Mouse (Mus musculus) layer of hippocampus, postnatal 14 days (tissue): ENCODE data around the gene Tyro3. TPM values are rescaled to one million over a fixed set of nuclear protein-coding genes. Genes with fewer than 3 reads are reported as not detected.

Source experiments
- DNase-seq, 2 experiments: peaks; one replicate each; pipeline ENCODE4 v3.0.0; 2021 to 2022; ENCODE audit warnings: low spot score in 2 of 2, mixed read lengths in 1 of 2
- long read RNA-seq, 2 experiments: library from polyadenylated mRNA; stranded (forward); transcript quantifications; one replicate each; pipeline ENCODE4 v2.0.0; 2021
- total RNA-seq, 2 experiments: library from RNA; stranded (reverse); gene quantifications; 2 replicates each; pipeline ENCODE4 v1.2.3; 2021

The Tyro3 gene
- 10 to 100 TPM; 61.3 to 62.1 TPM for total RNA-seq
- long read RNA-seq, experiment 1, transcript Tyro3-201 (19 exons, 3,989 nt) = major isoform, 40 of 60 reads
- long read RNA-seq, experiment 1, partial matches to known transcripts = 15 of 60 reads
- long read RNA-seq, experiment 1, other reads (novel, unspliced or antisense) = 5 of 60 reads
- long read RNA-seq, experiment 2, transcript Tyro3-201 (19 exons, 3,989 nt) = major isoform, 41 of 59 reads
- long read RNA-seq, experiment 2, partial matches to known transcripts = 14 of 59 reads
- long read RNA-seq, experiment 2, other reads (novel, unspliced or antisense) = 4 of 59 reads

DNA sequence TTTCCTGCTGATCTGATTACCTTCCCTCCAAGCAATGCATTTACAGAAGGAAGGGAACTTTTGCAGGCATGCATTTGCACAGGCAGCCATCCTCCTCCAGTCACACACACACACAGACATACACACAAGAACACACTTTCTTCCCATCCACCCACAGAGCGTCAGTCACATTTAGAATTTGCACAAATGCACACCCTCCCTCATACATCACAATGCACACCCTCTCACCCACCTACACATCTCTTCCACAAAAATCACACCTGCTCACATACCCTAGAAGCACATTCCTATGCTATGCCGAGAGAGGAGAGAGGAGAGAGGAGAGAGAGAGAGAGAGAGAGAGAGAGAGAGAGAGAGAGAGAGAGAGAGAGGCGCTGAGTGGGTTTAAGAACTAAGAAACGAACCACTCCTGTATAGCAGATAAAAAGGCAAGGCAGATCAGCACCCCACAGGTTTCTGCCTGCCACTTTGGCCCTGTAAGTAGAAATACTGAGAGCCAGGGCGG lies at the start of gene Tyro3:
Gene Tyro3, plus strand, starts transcription at position 455 of the 505 bp plus-strand sequence.
- no peak for DNase-seq

- DNase-seq = no peak
Observed at GRCm38 (mm10) chr2:119749260-119749659, 48.3 kb upstream of the Tyro3 start.

DNA sequence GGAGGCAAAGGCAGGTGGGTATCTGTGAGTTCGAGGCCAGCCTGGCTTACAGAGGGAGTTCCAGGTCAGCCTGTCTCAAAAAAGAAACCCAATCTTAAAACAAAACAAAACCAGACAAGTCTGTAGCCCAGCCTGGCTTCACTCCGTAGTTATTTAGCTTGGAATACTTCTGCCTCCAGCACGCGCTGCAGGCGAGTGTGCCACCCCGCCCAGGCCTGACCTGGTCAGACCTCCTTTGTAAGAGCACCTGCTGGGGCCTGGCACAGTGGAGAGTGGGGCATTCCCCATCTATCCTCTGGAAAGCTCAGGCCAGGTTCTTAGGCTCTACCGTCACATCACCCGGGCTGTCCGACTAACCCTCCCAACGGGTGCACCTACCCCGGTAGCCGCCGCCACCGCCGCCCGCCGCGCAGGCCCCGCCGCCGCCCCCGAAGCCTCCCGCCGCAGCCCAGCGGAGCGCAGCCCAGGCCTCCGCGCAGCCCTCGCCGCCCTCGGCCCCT lies 39.9 kb upstream of the Tyro3 start:
- no peak for DNase-seq

DNA sequence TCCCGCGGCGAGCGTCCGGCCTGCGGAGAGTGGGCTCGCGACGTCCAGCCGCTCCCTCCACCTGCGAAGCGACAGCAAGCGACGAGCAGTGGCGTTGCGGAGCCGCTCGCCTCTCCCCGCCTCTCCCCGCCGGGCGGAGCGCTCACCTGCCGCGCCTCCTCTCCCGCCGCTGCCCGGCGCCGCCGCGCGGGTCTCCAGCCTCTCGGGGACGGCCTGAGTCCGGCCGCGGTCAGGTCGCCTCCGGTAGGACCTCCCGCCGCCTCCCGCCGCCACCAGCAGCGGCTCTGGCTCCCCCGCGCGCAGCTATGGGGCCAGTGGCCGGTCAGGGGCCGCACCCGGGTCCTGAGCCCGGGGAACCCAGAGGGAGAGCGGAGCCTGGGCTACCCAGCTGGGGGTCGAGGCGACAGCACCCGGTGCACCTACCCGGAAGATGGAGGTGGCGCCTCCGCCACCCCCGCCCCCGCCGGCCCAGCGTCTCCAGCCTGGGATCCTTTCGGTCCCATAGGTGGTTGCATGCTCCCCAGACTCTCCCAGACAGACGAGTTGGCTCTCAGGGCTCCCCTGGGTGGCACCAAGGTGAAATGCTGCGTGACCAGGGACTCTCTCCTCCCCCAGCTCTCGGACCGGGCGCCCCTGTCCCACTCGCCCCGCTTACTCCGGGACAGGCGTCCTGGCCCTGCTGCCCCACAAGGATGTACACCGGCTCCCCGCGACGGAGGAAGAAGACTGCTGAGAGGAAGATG lies 39.3 kb upstream of the Tyro3 start:
- no peak for DNase-seq

DNA sequence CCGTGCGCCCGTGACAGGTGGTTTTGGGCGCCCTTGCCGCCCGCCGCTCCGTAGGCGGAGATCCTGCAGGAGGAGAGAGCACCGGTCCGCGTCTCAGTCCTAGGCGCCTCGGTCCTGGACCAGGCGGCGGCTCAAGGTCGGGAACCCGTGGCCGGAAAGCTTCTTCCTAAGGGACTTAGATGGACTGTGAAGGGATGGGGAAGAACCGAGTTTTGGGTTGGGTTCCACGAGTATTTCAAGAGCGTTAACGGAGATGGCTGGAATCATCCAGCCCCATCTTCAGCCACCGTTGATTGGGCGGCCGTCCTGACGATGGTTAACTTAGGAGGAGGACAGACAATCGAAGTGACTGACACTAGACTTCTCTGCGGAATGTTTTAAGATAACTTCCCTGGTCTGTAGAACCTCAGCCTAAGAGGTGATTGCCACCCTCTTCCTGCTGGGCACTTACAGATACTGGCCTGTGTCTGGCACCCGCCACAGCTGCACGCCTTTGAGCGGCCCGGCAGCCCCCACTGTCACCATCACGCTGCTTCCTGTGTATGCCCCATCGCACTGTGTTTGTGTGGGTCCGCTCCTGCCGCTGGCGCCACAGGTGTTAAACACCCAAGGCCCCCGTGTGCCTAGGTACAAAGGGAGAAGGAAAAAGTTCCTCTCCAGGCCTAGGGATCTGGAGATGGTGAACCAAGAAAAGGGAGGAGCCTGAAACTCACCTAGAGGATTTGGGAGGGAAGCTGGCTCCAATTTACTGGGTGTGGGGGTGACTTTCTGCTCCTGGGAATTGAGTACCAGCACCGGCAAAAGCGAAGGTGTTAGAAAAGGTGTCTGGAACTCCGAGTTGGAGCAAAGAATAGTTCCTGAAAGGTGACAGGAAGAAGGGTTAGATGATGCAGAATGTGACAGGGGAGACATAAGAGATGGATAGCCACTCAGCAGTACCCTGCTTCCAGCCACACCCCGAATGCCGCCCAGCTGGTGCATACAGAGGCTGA lies 38.4 kb upstream of the Tyro3 start:
- no peak for DNase-seq

GRCm38 (mm10) chr2:119760251-119760650 lies 37.3 kb upstream of the Tyro3 start, which contains the start of gene Ltk:
TSS of gene Ltk (minus strand) at chr2:119760431.
- DNase-seq = no peak

- DNase-seq = no peak
Observed at GRCm38 (mm10) chr2:119762276-119762675, 35.3 kb upstream of the Tyro3 start.

DNA sequence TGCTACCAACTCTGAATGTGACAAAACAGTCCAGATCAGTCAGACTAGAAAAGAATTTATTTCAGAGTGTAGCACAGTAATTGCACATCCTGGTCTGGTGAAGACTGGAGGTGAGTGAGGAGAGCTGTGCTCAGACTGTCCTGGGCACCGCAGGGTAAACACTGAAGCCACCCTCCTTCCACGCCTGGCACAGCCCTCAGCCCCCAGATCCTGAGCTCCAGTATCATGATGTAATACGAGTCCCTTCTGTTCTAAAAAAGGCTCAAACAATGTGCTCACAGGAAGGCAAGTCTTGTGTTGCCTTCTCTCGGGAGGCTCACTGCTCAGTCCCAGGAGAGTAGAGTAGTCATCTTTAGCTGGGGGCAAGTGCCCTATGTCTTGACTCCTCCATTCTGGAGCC lies 33.6 kb upstream of the Tyro3 start:
- DNase-seq = no peak

DNA sequence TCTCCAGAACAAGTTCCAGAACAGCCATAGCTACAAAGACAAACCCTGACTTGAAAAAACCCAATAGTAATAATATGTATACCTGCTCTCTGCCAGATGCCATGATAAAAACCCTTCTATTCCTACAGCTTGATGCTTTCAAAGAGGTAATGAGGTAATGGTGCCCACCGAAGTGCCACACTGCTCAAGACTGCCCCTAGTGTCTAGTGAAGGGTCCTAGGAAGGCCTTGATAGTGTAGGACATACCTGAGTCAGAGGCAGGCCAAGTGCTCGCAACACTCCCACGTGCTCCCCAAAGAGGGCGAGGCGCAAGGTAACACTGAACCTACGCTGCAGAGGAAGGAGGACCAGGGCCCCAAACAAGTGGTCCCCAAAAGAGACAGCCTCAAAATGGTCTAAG lies 30.3 kb upstream of the Tyro3 start:
- DNase-seq = no peak

GRCm38 (mm10) chr2:119787206-119787883 lies 10.2 kb upstream of the Tyro3 start, which contains the start of gene Rpap1:
TSS of gene Rpap1 (minus strand) at chr2:119787537.
- peak; percentile 86 to 88 for DNase-seq

GRCm38 (mm10) chr2:119789996-119790395 lies 7.5 kb upstream of the Tyro3 start:
- no peak for DNase-seq

DNA sequence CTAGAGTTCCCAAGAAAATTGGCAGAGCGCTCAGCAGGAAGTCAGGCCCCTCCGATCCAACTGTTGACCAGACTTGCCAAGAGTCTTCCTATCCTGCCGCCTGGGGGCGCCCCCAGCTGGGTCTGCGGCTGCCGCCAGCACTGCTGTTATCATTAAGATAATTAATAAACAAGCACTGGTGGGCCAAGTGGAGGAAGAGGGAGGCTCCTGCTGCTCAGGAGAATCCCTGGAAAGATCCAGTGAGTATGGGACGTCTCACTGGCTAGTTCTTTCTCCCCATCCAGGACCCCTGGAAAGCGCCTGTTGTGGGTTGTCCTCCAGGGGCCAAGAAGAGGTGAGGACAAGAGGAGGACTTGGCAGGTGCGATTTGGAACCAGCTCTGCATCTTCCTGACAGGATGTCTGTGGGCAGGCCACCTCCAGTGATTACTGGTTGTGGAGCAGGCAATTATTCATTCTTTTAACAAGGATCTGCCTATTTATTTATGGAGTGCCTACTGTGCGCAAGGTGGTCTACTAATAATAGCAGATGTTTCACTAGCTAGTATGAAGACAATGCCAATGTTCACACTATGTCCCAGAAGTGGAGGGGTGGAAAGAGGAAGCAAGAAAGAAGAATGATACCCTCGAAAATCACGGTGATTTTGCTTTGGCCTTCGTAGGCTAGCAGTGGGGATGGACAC lies 854 bp downstream of the Tyro3 start:
- DNase-seq = peak; percentile 64 to 70

DNA sequence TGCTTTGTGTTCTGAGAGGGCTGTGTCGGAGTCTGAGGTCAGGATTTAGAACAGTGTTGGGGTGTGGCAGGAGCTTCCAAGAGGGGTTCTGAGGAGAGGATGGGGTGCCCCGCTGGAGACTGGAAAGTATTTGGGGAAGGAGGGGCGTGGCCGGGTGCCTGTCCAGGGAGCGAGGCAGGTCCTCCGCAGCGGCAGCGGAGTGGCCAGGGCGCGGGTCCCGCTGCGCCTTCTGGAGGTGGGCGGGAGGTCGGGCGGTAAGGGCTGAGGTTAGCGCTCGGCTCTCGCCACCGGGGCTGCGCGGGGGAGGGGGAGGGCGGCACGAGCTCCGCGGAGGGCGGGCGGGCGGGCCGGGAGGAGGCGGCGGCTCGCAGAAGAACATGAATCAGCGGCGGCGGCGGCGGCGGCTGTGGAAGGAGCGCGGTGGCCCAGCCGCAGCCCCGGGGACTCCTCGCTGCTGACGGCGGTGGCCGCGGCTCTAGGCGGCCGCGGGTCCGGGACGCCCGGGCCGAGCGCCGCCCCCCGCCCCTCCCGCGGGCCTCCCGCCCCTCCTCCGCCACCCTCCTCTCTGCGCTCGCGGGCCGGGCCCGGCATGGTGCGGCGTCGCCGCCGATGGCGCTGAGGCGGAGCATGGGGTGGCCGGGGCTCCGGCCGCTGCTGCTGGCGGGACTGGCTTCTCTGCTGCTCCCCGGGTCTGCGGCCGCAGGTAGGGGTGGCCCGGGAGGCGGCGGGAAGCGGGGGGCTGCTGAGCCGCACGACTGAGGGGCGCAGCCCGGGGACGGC lies 1.8 kb downstream of the Tyro3 start:
- DNase-seq = peak in 1 of 2 experiments; percentile 20

DNA sequence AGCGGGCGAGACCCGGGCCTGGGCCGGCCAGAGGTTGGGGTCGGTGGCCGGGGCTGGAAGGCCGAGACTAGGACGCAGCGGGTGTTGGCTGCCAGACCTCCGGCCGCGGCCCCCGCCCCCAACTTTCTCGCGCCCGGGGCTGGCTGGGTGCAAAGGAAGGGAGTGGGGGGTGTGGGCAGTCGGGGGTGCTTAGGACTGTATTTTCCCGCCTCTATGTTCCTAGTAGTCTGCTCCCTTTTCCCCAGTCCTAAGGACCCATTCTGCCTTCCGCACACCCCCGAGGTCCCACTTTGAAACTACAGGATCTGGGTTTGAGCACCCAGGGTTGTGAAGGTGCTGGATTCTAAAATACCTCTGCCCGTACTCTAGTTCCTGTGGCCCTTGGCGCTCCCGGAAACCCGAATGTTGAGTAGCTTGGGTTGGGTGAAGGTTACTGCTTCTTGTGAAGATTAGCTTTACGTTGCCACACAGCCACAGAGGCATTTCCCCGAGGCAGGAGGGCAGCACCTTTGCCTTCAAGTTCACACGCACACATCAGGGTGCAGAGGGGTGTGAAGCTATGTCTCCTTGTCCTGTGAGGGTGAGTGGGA lies 2.5 kb downstream of the Tyro3 start:
- peak in 1 of 2 experiments; percentile 5 for DNase-seq

- DNase-seq = peak in 1 of 2 experiments; percentile 17
Observed at GRCm38 (mm10) chr2:119800876-119801846, 3.6 kb downstream of the Tyro3 start.

GRCm38 (mm10) chr2:119802767-119803617 lies 5.5 kb downstream of the Tyro3 start:
- peak in 1 of 2 experiments; percentile 2 for DNase-seq
